Mouse (Mus musculus) hindbrain, embryonic 14.5 days (tissue): ENCODE data around the gene Hectd4. TPM values are rescaled to one million over a fixed set of nuclear protein-coding genes. Genes with fewer than 3 reads are reported as not detected.
"Not testable (repeated sequence)": the region's sequence is repeated elsewhere in the genome, so short reads cannot be mapped to it uniquely, and the experiment has no call there.

ENCODE experiments used
- ATAC-seq: fragments of 200-750 bp; cut with Nextera tagmentation; 2 replicates; pipeline ENCODE4 v1.8.0; 2017; ENCODE audit warnings: moderate number of reproducible peaks, mild to moderate bottlenecking, moderate TSS enrichment, moderate library complexity; ENCODE audit not compliant: low FRiP score
- DNase-seq: peaks from one replicate; pipeline ENCODE4 v3.0.0-alpha.2; 2015; ENCODE audit warnings: low spot score
- H3K27ac ChIP-seq: fragments of 300-500 bp; sonication (generic); 2 replicates; pipeline ENCODE4 v1.5.1; 2014; ENCODE audit warnings: mild to moderate bottlenecking, moderate library complexity
- H3K27me3 ChIP-seq: fragments of 300-500 bp; sonication (generic); 2 replicates; pipeline ENCODE4 v1.6.1; 2014; ENCODE audit warnings: mild to moderate bottlenecking, low read length, mixed read lengths; ENCODE audit not compliant: control insufficient read depth, insufficient read depth
- H3K36me3 ChIP-seq: fragments of 300-500 bp; sonication (generic); replicated peaks from 2 replicates; pipeline ENCODE4 v1.6.1; 2014; ENCODE audit not compliant: control insufficient read depth, insufficient read depth
- H3K4me1 ChIP-seq: fragments of 300-500 bp; sonication (generic); replicated peaks from 2 replicates; pipeline ENCODE4 v1.6.1; 2014; ENCODE audit warnings: antibody characterized with exemption, low read length, mixed read lengths; ENCODE audit not compliant: control insufficient read depth, insufficient read depth
- H3K4me2 ChIP-seq: fragments of 300-500 bp; sonication (generic); replicated peaks from 2 replicates; pipeline ENCODE4 v1.6.1; 2014; ENCODE audit warnings: mild to moderate bottlenecking, moderate library complexity
- H3K4me3 ChIP-seq: fragments of 300-500 bp; sonication (generic); replicated peaks from 2 replicates; pipeline ENCODE4 v1.5.1; 2014; ENCODE audit warnings: mild to moderate bottlenecking, low read length
- H3K9ac ChIP-seq: fragments of 300-500 bp; sonication (generic); 2 replicates; pipeline ENCODE4 v1.6.1; 2014
- H3K9me3 ChIP-seq: fragments of 300-500 bp; sonication (generic); 2 replicates; pipeline ENCODE4 v1.6.1; 2016; ENCODE audit warnings: low read length; ENCODE audit not compliant: control insufficient read depth
- WGBS: fragments of 180-500 bp; shearing (Covaris S2); extraction: QIAGEN DNeasy Blood & Tissue Kit; methylation state at CpG from one replicate; pipeline ENCODE4 v1.1.7; 2014; 5-methylcytosine and 5-hydroxymethylcytosine counted together
- polyA plus RNA-seq: library from polyadenylated mRNA; unstranded; fragments of >200 nt; fragmentation: Nextera tagmentation; extraction: Ambion mirVana; gene quantifications from 2 replicates; pipeline ENCODE4 v1.2.1, GENCODE M21; 2014

The Hectd4 gene
- polyA plus RNA-seq, 1 experiment from 2014 or later: 34.1 TPM

DNA sequence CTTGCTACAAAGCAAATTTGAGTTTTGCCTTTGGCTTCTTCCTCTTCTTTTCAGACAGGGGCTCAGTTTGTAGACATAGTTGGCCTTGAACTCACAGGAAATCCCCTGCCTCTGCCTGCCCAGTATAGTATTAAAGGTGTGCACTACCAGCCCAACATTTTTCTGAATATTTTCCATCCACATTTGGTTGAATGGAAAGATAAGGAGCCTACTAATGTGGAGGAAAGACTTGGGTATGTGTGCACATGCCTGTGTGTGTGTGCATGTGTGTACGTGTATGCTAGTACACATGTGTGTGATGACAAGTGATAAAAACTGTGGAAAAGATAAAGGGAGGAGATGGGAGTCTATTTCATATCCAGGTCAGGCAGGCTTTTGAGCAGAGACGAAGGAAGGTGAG, 5.8 kb downstream of the Hectd4 start:
- no peaks in the 10 kb centered on the region for H3K9me3 ChIP-seq
- H3K27me3 ChIP-seq: no peaks in the 10 kb centered on the region
- no peak overlapping the region for H3K9ac ChIP-seq
- H3K4me1 ChIP-seq: peaks cover 20% of the 10 kb centered on the region
- H3K36me3 ChIP-seq: no peaks in the 10 kb centered on the region
- WGBS: 94% methylated on average over 2 of the region's 2 CpGs
- H3K4me3 ChIP-seq: no peak overlapping the region
- no peak overlapping the region for H3K27ac ChIP-seq
- DNase-seq: no peak
- no peak overlapping the region for H3K4me2 ChIP-seq
- ATAC-seq: no peak

- H3K9ac ChIP-seq: no peak overlapping the region
- H3K4me2 ChIP-seq: no peak overlapping the region
- H3K9me3 ChIP-seq: no peaks in the 10 kb centered on the region
- 64% methylated on average over 3 of the region's 3 CpGs for WGBS
- ATAC-seq (no peak), DNase-seq (no peak)
- H3K4me3 ChIP-seq: no peak overlapping the region
- H3K27me3 ChIP-seq: no peaks in the 10 kb centered on the region
- H3K4me1 ChIP-seq: peaks cover 20% of the 10 kb centered on the region
- H3K27ac ChIP-seq: no peak overlapping the region
- no peaks in the 10 kb centered on the region for H3K36me3 ChIP-seq
Observed at GRCm38 (mm10) chr5:121226406-121226805, 6.4 kb downstream of the Hectd4 start.

DNA sequence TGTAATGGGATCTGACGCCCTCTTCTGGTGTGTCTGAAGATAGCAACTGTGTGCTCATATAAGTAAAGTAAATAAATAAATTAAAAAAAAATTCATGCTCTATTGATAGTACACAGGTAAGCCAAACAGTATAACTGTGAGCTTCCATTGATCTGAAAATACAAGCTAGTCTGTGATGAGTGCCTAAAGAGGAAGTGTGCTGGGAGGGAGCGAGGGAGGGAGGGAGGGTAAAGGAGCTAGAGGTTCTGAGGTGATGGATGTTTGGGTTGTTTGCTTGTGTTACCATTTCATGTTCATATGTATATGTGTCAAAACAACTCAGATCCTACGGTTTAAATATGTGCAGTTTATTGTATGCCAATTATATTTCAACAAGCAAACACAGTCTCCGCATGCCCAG, 6.8 kb downstream of the Hectd4 start:
- WGBS: 83% methylated on average over 4 of the region's 4 CpGs
- no peak for ATAC-seq
- no peak overlapping the region for H3K4me3 ChIP-seq
- DNase-seq: no peak
- no peak overlapping the region for H3K4me2 ChIP-seq
- H3K36me3 ChIP-seq: no peaks in the 10 kb centered on the region
- H3K27me3 ChIP-seq: no peaks in the 10 kb centered on the region
- no peaks in the 10 kb centered on the region for H3K9me3 ChIP-seq
- H3K9ac ChIP-seq: no peak overlapping the region
- H3K27ac ChIP-seq: no peak overlapping the region
- peaks cover 19% of the 10 kb centered on the region for H3K4me1 ChIP-seq

GRCm38 (mm10) chr5:121227330-121227729, 7.3 kb downstream of the Hectd4 start:
- 91% methylated on average over 1 of the region's 1 CpGs for WGBS
- H3K9ac ChIP-seq, H3K9me3 ChIP-seq, H3K4me3 ChIP-seq, H3K36me3 ChIP-seq, H3K4me2 ChIP-seq, ATAC-seq, DNase-seq, H3K27me3 ChIP-seq, H3K27ac ChIP-seq: not testable (repeated sequence)
- peaks cover 14% of the 10 kb centered on the region for H3K4me1 ChIP-seq

DNA sequence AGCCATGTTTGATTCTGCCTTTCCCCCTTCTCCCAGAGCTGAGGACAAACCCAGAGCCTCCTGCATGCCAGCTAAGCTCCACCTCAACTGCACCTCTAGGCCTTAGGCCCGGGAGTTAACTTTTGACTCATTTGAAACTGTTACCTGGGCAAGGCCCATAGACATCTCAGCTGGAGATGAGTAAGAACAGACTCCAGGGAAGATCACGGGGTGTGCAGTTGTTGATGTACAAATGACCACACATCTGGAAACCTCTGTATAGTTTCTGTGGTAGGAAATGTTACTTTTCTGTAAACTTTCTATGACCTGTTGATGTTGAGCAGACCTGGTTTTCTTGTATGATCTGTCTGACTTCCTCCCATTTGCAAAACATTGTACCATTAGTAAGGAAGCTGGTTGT, 9.2 kb downstream of the Hectd4 start:
- Histone ChIP-seq H3K4me1 (peaks cover 5% of the 10 kb centered on the region; the same call in 1 of the 2 replicates), H3K4me2 (no peak overlapping the region), H3K36me3 (no peaks in the 10 kb centered on the region), H3K4me3 (no peak overlapping the region), H3K9me3 (no peaks in the 10 kb centered on the region), H3K27me3 (no peaks in the 10 kb centered on the region), H3K27ac (no peak overlapping the region), H3K9ac (no peak overlapping the region)
- no peak for ATAC-seq
- WGBS: 98% methylated on average over 2 of the region's 2 CpGs
- no peak for DNase-seq

- Histone ChIP-seq H3K27me3 (no peaks in the 10 kb centered on the region), H3K4me2 (no peak overlapping the region), H3K27ac (no peak overlapping the region), H3K36me3 (no peaks in the 10 kb centered on the region), H3K4me3 (no peak overlapping the region), H3K4me1 (peaks cover 5% of the 10 kb centered on the region; the same call in 1 of the 2 replicates), H3K9me3 (no peaks in the 10 kb centered on the region), H3K9ac (no peak overlapping the region)
- ATAC-seq: no peak
- no peak for DNase-seq
- WGBS: 95% methylated on average over 9 of the region's 9 CpGs
Observed at GRCm38 (mm10) chr5:121230811-121231210, 10.8 kb downstream of the Hectd4 start.

DNA sequence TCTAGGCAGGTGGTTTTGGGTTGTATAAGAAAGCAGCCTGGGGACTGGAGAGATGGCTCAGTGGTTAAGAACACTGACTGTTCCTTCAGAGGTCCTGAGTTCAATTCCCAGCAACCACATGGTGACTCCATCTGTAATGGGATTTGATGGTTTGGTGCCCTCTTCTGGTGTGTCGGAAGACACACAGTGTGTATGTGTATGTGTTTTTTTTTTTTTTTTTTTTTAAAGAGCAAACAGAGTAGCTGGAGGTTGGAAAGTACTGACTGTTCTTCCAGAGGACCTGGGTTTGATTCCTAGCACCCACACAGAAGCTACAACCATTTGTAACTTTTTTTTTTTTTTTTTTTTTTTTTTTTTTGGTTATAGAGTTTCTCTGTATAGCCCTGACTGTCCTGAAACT, 12.8 kb downstream of the Hectd4 start:
- H3K9me3 ChIP-seq: no peaks in the 10 kb centered on the region
- DNase-seq (no peak), ATAC-seq (no peak)
- H3K27me3 ChIP-seq: no peaks in the 10 kb centered on the region
- no peak overlapping the region for H3K4me2 ChIP-seq
- H3K36me3 ChIP-seq: no peaks in the 10 kb centered on the region
- no peak overlapping the region for H3K9ac ChIP-seq
- H3K4me3 ChIP-seq: no peak overlapping the region
- 94% methylated on average over 1 of the region's 1 CpGs for WGBS
- H3K4me1 ChIP-seq: no peaks in the 10 kb centered on the region
- H3K27ac ChIP-seq: no peak overlapping the region

DNA sequence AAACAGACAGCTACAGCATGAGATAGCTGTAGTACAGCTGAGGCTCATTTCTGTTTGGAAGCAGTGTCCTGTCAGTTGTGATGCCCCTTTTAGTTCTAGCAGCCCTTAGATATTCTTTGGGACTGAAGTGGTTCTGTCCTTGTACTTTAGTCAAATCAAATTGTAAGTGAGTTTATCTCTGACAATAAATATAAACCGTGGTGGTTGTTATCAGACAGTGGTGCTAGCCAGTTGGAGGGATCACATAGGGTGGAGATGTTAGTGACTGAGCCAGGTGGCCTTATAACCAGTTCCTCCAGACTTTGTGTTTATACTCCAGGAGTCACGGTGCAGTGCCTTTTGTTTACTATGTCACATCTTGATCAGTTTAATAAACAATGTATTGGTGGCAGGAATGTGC, 13.7 kb downstream of the Hectd4 start:
- H3K27ac ChIP-seq: no peak overlapping the region
- H3K36me3 ChIP-seq: no peaks in the 10 kb centered on the region
- no peaks in the 10 kb centered on the region for H3K27me3 ChIP-seq
- DNase-seq: no peak
- H3K4me2 ChIP-seq: no peak overlapping the region
- no peak overlapping the region for H3K9ac ChIP-seq
- ATAC-seq: no peak
- H3K4me1 ChIP-seq: no peaks in the 10 kb centered on the region
- 96% methylated on average over 2 of the region's 2 CpGs for WGBS
- no peaks in the 10 kb centered on the region for H3K9me3 ChIP-seq
- H3K4me3 ChIP-seq: no peak overlapping the region

DNA sequence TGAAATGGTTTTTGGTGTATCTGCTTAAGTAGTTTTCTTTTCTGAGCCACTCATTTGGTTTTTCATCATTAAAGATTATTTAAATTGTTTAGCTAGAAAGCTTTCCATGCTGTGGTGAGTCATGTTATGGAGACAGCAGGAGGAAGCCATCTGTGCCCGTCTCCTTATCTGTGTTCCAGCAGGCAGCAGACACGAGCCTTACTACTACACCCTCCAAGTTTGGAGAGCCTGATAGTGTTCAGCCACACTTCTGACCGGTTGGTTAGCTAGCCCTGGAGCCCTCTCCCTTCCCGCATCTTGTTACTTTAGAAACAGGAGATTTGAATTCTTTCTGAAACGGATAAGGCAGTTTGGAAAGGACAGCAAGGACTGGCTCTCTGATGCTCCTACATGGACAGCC, 16.2 kb downstream of the Hectd4 start:
- Histone ChIP-seq H3K9me3 (no peaks in the 10 kb centered on the region), H3K4me2 (no peak overlapping the region), H3K27me3 (no peaks in the 10 kb centered on the region), H3K36me3 (no peaks in the 10 kb centered on the region), H3K4me1 (no peaks in the 10 kb centered on the region), H3K27ac (no peak overlapping the region), H3K9ac (no peak overlapping the region), H3K4me3 (no peak overlapping the region)
- DNase-seq: no peak
- 82% methylated on average over 5 of the region's 5 CpGs for WGBS
- ATAC-seq: no peak

- ATAC-seq: no peak
- no peaks in the 10 kb centered on the region for H3K4me1 ChIP-seq
- no peak overlapping the region for H3K4me3 ChIP-seq
- 67% methylated on average over 2 of the region's 2 CpGs for WGBS
- no peaks in the 10 kb centered on the region for H3K9me3 ChIP-seq
- H3K9ac ChIP-seq: no peak overlapping the region
- H3K36me3 ChIP-seq: no peaks in the 10 kb centered on the region
- no peaks in the 10 kb centered on the region for H3K27me3 ChIP-seq
- no peak for DNase-seq
- no peak overlapping the region for H3K4me2 ChIP-seq
- no peak overlapping the region for H3K27ac ChIP-seq
Observed at GRCm38 (mm10) chr5:121238208-121238607, 18.2 kb downstream of the Hectd4 start.
